Mouse (Mus musculus): ENCODE results near the gene Cdk2ap1.
"Not testable (repeated sequence)": the region's sequence is repeated elsewhere in the genome, so short reads cannot be mapped to it uniquely, and the experiment has no call there.

The Cdk2ap1 gene

GRCm38 (mm10) chr5:124362982-124363381 lies at the start of gene Cdk2ap1:
TSS of gene Cdk2ap1 (minus strand) at chr5:124363082.
- DNase-seq (ENCODE audit: extremely low spot score, low spot score) = not testable (repeated sequence)

GRCm38 (mm10) chr5:124412163-124412562 lies 49.3 kb upstream of the Cdk2ap1 start:
- DNase-seq (ENCODE audit: extremely low spot score, low spot score) = no peak

DNA sequence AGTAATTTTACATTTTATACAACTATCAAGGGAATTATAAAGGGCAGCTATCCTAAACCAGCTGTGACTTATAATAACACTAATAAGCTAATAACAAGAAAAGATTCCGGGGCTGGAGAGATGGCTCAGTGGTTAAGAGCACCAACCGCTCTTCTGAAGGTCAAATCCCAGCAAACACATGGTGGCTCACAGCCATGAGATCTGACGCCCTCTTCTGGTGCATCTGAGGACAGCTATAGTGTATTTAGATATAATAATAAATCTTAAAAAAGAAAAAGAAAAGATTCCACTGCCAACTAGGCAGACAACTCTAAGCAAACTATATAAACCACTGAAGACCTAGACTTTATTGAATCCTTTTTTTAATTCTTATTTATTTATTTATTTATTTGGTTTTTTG lies 47.9 kb upstream of the Cdk2ap1 start:
- no peak for DNase-seq (ENCODE audit: extremely low spot score, low spot score)

DNA sequence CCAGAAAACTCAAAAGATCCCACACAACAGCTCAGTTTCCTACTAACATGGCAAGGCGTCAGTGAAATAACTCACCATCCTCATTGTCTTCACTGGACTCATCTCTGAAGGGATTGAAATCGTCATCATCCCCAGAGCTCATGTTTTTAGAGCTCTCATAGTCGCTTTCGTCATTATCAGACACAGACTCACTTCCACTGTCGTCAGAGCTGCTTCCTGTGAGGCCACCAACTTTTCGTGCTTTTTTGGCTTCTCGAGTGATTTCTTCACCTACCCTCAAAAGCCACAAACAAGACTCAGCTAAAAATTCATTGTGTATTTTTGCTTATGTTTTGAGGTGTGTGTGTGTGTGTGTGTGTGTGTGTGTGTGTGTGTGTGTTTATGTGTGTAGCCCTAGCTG lies 30.8 kb upstream of the Cdk2ap1 start:
- DNase-seq (ENCODE audit: extremely low spot score, low spot score) = no peak

GRCm38 (mm10) chr5:124392412-124392811 lies 29.5 kb upstream of the Cdk2ap1 start:
- no peak for DNase-seq (ENCODE audit: extremely low spot score, low spot score)

GRCm38 (mm10) chr5:124387932-124388331 lies 25.1 kb upstream of the Cdk2ap1 start:
- no peak for DNase-seq (ENCODE audit: extremely low spot score, low spot score)

GRCm38 (mm10) chr5:124380121-124380520 lies 17.2 kb upstream of the Cdk2ap1 start:
- DNase-seq (ENCODE audit: extremely low spot score, low spot score) = no peak

GRCm38 (mm10) chr5:124377149-124377548 lies 14.3 kb upstream of the Cdk2ap1 start:
- DNase-seq (ENCODE audit: extremely low spot score, low spot score) = no peak

DNA sequence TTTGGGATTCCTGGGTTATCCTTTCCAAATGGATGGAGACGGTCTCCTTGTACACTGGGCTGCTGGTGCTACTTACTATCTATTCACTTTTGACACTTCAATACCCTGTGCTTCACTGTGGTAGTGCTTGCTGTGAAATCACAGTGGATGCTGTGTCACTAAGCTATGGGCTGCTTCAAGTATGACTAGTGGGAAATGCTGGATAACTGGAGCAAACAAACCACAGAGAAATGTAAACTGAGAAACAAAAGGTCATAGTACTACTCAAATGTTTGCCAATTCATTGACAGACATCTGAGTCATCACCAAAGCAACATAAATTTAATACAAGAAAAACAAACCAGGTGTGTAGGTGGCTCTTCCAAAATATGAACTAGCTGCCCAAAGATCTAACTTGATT lies 13.5 kb upstream of the Cdk2ap1 start:
- DNase-seq (ENCODE audit: extremely low spot score, low spot score) = no peak

DNA sequence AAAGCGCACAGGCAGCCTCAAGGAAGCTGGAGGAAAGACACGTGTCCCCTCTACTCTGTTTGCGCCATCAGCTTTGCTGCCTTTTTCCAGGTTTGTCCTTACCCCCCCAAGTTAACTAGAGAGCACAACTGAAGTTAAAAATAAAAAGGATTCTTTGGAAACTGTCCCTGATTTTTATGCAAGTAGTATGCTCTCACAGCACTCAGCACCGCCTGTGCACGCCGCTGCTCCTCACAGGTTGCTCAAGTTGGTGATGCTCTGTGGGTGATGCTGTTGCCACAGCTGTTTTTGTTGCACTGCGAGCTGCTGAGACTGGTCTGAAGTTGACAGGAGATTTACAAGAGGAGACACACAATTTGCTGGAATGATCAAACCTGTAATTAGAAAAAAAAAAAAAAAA lies 11.4 kb upstream of the Cdk2ap1 start:
- no peak for DNase-seq (ENCODE audit: extremely low spot score, low spot score)

DNA sequence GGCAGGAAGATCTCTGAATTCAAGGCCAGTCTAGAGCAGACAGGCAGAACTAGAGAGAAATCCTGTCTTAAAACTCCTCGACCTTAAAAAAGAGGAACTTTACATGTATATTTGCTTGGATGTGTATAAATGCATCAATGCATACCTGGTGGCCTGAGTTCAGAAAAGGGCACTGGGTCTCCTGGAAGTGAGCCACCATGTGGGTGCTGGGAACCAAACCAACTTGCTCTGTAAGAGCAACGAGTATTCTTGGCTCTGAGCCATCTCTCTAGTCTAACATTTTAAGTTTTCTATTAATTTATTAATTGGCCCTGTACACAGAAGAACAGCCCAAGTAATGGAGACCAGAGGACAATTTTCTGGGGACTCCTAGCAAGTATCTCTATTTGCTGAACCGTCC lies 3.8 kb upstream of the Cdk2ap1 start:
- DNase-seq (ENCODE audit: extremely low spot score, low spot score) = no peak

DNA sequence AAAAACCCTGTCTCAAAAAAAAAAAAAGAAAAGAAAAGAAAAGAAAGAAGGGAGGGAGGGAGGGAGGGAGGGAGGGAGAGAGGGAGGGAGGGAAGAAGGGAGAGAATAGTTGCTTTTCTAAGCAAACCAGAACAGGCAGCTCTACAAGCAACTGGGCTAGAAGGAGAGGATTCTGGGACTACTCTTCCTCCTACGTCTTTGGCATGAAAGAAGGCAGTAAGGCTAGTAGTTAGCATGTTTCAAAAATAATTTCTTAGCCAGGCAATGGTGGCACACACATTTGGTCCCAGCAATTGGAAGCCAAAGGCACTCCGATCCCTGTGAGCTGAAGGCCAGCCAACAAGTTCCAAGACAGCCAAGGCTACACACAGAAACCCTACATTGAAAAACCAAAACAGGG lies 2.9 kb upstream of the Cdk2ap1 start:
- no peak for DNase-seq (ENCODE audit: extremely low spot score, low spot score)

- no peak for DNase-seq (ENCODE audit: extremely low spot score, low spot score)
These were observed 1.5 kb upstream of the Cdk2ap1 start for GRCm38 (mm10) chr5:124364173-124364918.

DNA sequence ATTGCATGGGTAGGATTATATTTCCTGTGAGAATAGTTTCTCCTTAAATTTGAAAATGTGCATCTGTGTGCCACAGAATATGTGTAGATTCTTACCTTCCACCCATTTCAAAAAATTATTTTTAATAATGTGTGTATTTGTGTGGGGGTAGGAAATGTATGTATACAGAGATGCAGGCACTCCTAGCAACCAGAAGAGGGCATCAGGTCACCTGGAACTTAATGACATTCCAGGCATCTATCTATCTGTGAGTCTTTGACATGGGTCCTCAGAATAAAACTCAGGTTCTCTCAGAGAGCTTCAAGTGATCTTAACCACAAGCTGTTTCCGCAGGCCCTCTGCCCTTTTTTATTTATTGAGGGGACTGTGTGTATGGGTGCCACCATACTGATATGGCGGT lies 3.2 kb downstream of the Cdk2ap1 start:
- DNase-seq (ENCODE audit: extremely low spot score, low spot score) = no peak

DNA sequence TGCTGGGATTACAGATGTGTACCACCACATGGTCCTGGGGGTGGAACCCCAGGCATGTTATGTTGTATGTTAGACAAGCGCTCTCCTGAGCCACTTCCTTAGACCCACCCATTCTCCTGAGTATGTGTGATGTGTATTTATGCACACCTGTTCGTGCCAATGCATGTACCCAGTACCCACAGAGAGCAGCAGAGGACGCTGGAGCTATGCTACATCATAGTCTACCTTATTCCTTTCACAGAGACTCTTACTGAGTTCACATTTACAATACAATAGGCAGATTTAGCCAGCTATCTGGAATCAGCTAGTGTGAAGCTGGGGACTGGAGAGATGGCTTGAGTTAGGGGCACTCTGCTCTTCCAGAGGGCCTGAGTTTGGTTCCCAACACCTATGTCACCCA lies 6.2 kb downstream of the Cdk2ap1 start:
- no peak for DNase-seq (ENCODE audit: extremely low spot score, low spot score)

DNA sequence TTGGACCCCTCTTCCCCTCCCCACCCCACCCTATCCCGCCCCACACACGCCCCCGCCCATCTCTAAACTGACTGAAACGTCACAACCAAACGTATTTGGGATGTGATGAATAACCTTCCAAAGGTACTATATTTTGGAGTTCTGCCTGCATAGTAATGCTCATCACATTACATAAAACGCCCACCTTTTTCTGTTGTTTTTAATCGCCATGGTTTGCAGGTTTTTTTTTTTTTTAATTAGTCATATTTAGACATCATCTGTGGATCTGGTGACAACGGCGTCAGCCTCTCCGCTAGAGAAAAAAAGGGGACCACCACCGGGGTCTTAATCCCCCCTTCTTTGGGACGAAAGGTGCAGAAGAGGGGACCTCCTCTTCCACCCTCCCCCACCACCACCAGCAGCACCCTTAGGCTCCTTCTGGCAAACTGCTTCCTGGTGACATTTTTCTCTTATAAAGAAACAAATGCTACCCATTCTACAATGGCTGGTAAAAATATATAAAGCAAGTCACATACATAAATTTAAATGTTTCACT lies 7.4 kb downstream of the Cdk2ap1 start:
- DNase-seq (ENCODE audit: extremely low spot score, low spot score) = no peak

GRCm38 (mm10) chr5:124354574-124355424 lies 8.1 kb downstream of the Cdk2ap1 start:
- DNase-seq (ENCODE audit: extremely low spot score, low spot score) = peak; percentile 65

- peak; percentile 67 for DNase-seq (ENCODE audit: extremely low spot score, low spot score)
These were observed 8.9 kb downstream of the Cdk2ap1 start for GRCm38 (mm10) chr5:124353726-124354547.

DNA sequence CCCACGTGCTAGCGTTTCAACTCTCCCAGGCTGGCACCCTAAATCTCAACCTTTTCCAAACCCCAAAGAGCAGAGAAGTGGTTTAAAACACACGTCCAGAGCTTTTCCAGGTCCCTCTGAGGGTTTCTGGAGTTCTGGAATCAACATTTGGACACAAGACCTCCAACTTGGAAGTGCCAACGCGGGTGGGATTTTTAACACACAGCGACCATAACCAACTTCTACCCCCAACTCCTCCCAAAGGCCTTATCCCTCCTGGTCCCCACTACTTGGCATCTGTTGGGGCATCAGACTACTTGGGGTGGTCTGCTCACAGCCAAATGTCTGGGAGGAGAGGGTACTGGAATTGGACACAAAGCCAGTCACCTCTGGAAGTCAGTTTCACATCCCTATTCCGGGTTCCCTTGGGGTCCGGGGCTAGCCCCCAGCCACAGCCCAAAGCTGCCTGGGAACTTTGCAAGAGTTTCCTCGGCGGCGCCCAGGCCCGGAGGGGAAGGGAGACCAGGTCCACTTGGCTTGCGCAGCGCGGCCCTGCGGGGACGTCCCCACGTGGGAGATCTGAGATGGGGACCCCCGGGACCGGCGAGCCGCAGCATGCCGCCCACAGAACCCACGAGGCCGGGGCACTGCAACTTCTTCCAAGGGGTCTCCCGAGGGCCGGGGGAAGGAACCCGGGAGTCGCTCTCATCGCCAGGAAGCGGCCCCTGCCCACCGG lies 9.7 kb downstream of the Cdk2ap1 start:
- DNase-seq (ENCODE audit: extremely low spot score, low spot score) = peak; percentile 68

GRCm38 (mm10) chr5:124352141-124352920 lies 10.6 kb downstream of the Cdk2ap1 start:
- DNase-seq (ENCODE audit: extremely low spot score, low spot score) = peak; percentile 92

All from neural tube, embryonic 10.5 days (tissue).